Comparison of ENCODE assay signal across 8 mouse cellular contexts in the genomic region with DNA sequence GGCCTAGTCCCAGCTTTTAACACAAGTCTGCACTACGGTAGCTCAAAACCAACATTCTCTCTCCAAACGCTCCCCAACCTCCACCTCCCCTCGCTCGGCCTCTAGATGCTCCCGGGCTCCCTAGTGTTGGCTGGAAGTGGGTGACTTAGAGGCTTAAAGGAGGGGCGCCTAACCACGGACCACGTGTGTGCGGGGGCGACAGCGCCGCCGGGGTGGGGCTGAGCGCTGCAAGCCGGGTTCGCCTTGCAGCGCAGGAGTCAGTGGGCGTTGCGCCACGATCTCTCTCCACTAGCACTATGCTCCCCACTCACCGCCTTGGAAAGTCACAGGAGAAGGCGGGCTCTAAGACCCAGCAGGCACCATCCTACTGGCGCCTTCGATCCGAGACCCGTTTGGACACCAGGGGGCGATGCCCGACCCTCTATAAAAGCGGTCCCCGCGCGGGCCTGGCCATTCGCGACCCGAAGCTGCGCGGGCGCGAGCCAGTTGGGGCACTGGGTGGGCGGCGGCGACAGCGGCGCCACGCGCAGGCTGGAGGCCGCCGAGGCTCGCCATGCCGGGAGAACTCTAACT. TPM values are rescaled to one million over a fixed set of nuclear protein-coding genes. Genes with fewer than 3 reads are reported as not detected.
DNase-seq lines count a peak whose midpoint lies in the region; ATAC-seq lines count a peak whose summit lies in the region.

A gene (plus strand): TSS at position 453 of the 573 bp plus-strand sequence.

- no peaks in the 10 kb centered on the region for H3K36me3 ChIP-seq in hindbrain, embryonic 13.5 days

- H3K4me1 ChIP-seq in hindbrain, embryonic 13.5 days (replicated peaks), result peaks cover 42% of the 10 kb centered on the region

- WGBS in hindbrain, embryonic 13.5 days, result under 1% methylated on average over 50 of the region's 50 CpGs

- peak within 1 kb of the TSS; percentile 97 for H3K4me2 ChIP-seq in hindbrain, embryonic 13.5 days

- no peaks in the 10 kb centered on the region for H3K9me3 ChIP-seq in hindbrain, embryonic 13.5 days

- peak within 1 kb of the TSS; percentile 53 for H3K4me3 ChIP-seq in hindbrain, embryonic 13.5 days

- peak within 1 kb of the TSS; percentile 73 for H3K9ac ChIP-seq in hindbrain, embryonic 13.5 days

- peak; percentile 95 for ATAC-seq in hindbrain, embryonic 13.5 days (ENCODE audit: low FRiP score)

- DNase-seq in Muller cell, postnatal 12 days (ENCODE audit: inconsistent ontology term), result peak; percentile 94
- peak; percentile 85 for DNase-seq in cerebellum, adult 9-11 months
- DNase-seq in frontal cortex, postnatal 25 days (ENCODE audit: low spot score in 2 of 2), result peak; percentile 88 to 90
- peak; percentile 94 to 96 for DNase-seq in layer of hippocampus, postnatal 25 days (ENCODE audit: extremely low spot score in 1 of 2, low spot score in 1 of 2)
- DNase-seq in lung, postnatal 14 days, result peak; percentile 97
- DNase-seq in ovary, postnatal 36 days (ENCODE audit: low spot score), result peak; percentile 98
- peak; percentile 80 for DNase-seq in thymus, postnatal 14 days

- peaks cover 90% of the 10 kb centered on the region for H3K27me3 ChIP-seq in hindbrain, embryonic 13.5 days

- H3K27ac ChIP-seq in hindbrain, embryonic 13.5 days, result peak within 1 kb of the TSS; percentile 23; the same call in 1 of the 2 replicates

RNA-seq across cellular contexts. Expression of the gene that starts here (rescaled TPM):
- 0.47 and 0.60 TPM in 2 replicates for polyA plus RNA-seq in hindbrain, embryonic 13.5 days (2015; fragmentation: Nextera tagmentation; extraction: Ambion mirVana)
- total RNA-seq in layer of hippocampus, postnatal 25 days (2021), result 10 to 100 TPM; 14.2 to 20.7 TPM

Comparison
In these comparisons a context has a peak if more than half of its experiments do, and no peak if none do; other contexts are left out.
1. Peak in every context shown above with its lines: DNase-seq, ATAC-seq, H3K4me3 ChIP-seq and H3K27ac ChIP-seq.
2. Peak in ATAC-seq, H3K4me3 ChIP-seq, H3K27ac ChIP-seq, H3K9ac ChIP-seq and H3K4me2 ChIP-seq in hindbrain, embryonic 13.5 days; RNA of the gene not detected or under 1 TPM.